Mouse (Mus musculus) testis, adult 2 months (tissue): ENCODE data around the gene Prkce. TPM values are rescaled to one million over a fixed set of nuclear protein-coding genes. Genes with fewer than 3 reads are reported as not detected.

Experiments
- H3K27ac ChIP-seq: fragments of 200-500 bp; 2 replicates; pipeline ENCODE4 v1.5.1; 2012; ENCODE audit warnings: low read depth, low read length; ENCODE audit not compliant: control insufficient read depth, insufficient read depth
- H3K27me3 ChIP-seq: fragments of 200-500 bp; 2 replicates; pipeline ENCODE4 v1.6.1; 2012; ENCODE audit warnings: mild to moderate bottlenecking, low read length, moderate library complexity; ENCODE audit not compliant: control insufficient read depth, insufficient read depth
- H3K36me3 ChIP-seq: fragments of 200-500 bp; 2 replicates; pipeline ENCODE4 v1.6.1; 2012; ENCODE audit warnings: mild to moderate bottlenecking, low read length; ENCODE audit not compliant: control insufficient read depth, insufficient read depth
- H3K4me1 ChIP-seq: fragments of 200-500 bp; 2 replicates; pipeline ENCODE4 v1.6.1; 2012; ENCODE audit warnings: low read length; ENCODE audit not compliant: control insufficient read depth, insufficient read depth
- H3K4me3 ChIP-seq: fragments of 200-500 bp; 2 replicates; pipeline ENCODE4 v1.5.1; 2012; ENCODE audit warnings: low read depth, mild to moderate bottlenecking, low read length, moderate library complexity, mixed read lengths; ENCODE audit not compliant: control insufficient read depth
- CTCF ChIP-seq: fragments of 200-500 bp; IDR thresholded peaks from 2 replicates; pipeline ENCODE4 v1.5.1; 2012; ENCODE audit warnings: low read depth, mild to moderate bottlenecking, inconsistent platforms, low read length, moderate library complexity; ENCODE audit not compliant: control insufficient read depth, insufficient read depth, insufficient replicate concordance
- POLR2A ChIP-seq: fragments of 200-500 bp; IDR thresholded peaks from 2 replicates; pipeline ENCODE4 v1.6.1; 2012; ENCODE audit warnings: low read depth, mild to moderate bottlenecking, inconsistent platforms, low read length, moderate library complexity; ENCODE audit not compliant: control insufficient read depth
- polyA plus RNA-seq: library from polyadenylated mRNA; depleted of rRNA; stranded (reverse); fragments of >200 nt; gene quantifications from 2 replicates; pipeline ENCODE4 v1.2.3, GENCODE M21; 2012

Gene Prkce
- polyA plus RNA-seq, 1 experiment: 1.2 TPM

DNA sequence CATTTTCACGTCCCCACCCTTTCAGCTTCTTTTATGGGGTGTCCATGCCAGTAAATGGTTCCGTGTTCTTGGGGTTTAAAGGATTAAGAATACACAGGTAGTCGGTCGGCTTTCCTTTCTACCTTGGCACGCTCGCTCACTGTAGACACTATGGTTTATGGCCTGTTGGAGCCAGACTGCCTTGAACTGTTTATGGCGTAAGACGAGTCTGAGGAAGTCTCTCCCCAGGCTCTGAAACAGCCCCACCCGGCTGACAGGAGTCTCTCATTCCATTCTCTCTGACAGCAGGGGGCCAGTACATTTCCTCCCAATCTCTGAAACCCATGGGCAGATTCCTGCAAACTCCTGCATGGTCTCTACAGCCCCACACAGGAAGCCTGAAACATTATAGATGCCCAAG lies 427.9 kb downstream of the Prkce start:
- no peak overlapping the region for H3K27ac ChIP-seq
- TF ChIP-seq CTCF (no peak), POLR2A (no peak)
- H3K36me3 ChIP-seq: no peaks in the 10 kb centered on the region
- H3K4me1 ChIP-seq: no peaks in the 10 kb centered on the region
- H3K4me3 ChIP-seq: no peak overlapping the region
- no peaks in the 10 kb centered on the region for H3K27me3 ChIP-seq

GRCm38 (mm10) chr17:86601116-86601515 lies 433.5 kb downstream of the Prkce start:
- Histone ChIP-seq H3K27ac (no peak overlapping the region), H3K4me3 (no peak overlapping the region), H3K27me3 (no peaks in the 10 kb centered on the region), H3K36me3 (no peaks in the 10 kb centered on the region), H3K4me1 (no peaks in the 10 kb centered on the region)
- TF ChIP-seq POLR2A: no peak
- TF ChIP-seq CTCF: no peak

DNA sequence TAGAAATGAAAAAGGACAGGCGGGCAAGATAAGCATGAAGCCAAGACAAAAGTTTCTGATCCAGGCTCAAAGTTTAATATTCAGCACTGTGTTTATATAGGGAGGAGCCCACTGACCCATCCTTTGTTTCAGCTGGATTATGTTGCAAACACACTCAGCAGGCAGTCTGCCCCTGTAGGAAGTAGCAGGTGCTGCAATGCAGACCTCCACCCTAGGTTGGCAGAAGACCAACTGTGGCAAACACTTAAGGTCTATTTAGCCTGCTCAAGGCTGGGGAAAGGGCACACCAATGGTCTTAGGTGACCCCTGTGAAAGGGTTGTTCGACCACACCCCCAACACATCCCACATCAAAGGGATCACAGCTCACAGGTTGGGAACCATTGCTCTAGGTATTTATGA lies 434.3 kb downstream of the Prkce start:
- Histone ChIP-seq H3K27me3 (no peaks in the 10 kb centered on the region), H3K4me3 (no peak overlapping the region), H3K36me3 (no peaks in the 10 kb centered on the region), H3K4me1 (no peaks in the 10 kb centered on the region), H3K27ac (no peak overlapping the region)
- TF ChIP-seq POLR2A (no peak), CTCF (no peak)

GRCm38 (mm10) chr17:86603848-86604444 lies 436.4 kb downstream of the Prkce start:
- Histone ChIP-seq H3K4me1 (no peaks in the 10 kb centered on the region), H3K27me3 (no peaks in the 10 kb centered on the region), H3K4me3 (no peak overlapping the region), H3K36me3 (no peaks in the 10 kb centered on the region), H3K27ac (no peak overlapping the region)
- TF ChIP-seq CTCF (no peak), POLR2A (no peak)

DNA sequence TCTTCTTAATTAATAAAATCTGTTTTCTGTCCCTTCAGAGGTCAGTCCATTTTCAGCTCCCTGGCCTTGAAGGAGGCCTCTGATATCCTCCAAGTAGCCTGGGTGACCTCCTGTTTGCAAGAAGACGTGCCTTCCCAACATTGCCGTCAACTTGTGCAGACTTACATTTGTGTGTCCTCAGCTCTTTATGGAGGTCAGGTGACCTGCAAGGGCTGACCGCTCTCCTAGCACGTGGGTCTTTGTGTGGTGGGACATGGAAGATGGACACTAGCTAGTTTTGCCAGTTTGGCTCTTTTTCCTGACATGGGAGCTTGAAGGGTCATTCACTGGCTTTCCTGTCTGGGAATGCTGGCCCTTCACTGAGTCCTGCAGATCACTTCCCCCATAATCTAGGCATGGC lies 440.4 kb downstream of the Prkce start:
- no peak overlapping the region for H3K27ac ChIP-seq
- TF ChIP-seq POLR2A (no peak), CTCF (no peak)
- no peaks in the 10 kb centered on the region for H3K27me3 ChIP-seq
- H3K4me3 ChIP-seq: no peak overlapping the region
- H3K36me3 ChIP-seq: no peaks in the 10 kb centered on the region
- no peaks in the 10 kb centered on the region for H3K4me1 ChIP-seq

GRCm38 (mm10) chr17:86610271-86610969 lies 442.8 kb downstream of the Prkce start:
- no peaks in the 10 kb centered on the region for H3K27me3 ChIP-seq
- no peaks in the 10 kb centered on the region for H3K4me1 ChIP-seq
- no peaks in the 10 kb centered on the region for H3K36me3 ChIP-seq
- H3K27ac ChIP-seq: no peak overlapping the region
- no peak overlapping the region for H3K4me3 ChIP-seq
- TF ChIP-seq CTCF: no peak
- no peak for TF ChIP-seq POLR2A

DNA sequence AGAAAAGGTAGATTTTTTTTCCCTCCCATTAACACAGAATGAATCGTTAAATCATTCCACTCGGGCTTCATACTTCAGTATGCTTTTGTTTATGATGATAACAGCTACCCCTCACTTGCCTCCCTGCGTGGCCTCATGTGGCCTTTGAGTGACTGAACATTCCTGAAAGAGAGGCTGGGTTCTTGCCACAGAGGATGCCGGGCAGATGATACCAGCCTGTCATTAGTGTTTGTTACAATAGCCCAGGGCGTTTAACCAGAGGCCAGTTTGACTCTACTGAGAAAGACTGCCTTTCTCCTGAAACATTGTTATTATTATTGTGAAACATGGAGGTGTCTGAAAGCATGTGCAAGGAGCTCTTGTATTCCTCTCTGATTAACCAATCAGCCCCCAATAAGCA lies 444.2 kb downstream of the Prkce start:
- TF ChIP-seq CTCF (no peak), POLR2A (no peak)
- Histone ChIP-seq H3K36me3 (no peaks in the 10 kb centered on the region), H3K27me3 (no peaks in the 10 kb centered on the region), H3K4me3 (no peak overlapping the region), H3K4me1 (no peaks in the 10 kb centered on the region), H3K27ac (no peak overlapping the region)
